Mouse (Mus musculus): ENCODE results near the gene Eapp.
"Not testable (repeated sequence)": the region's sequence is repeated elsewhere in the genome, so short reads cannot be mapped to it uniquely, and the experiment has no call there.

DNA sequence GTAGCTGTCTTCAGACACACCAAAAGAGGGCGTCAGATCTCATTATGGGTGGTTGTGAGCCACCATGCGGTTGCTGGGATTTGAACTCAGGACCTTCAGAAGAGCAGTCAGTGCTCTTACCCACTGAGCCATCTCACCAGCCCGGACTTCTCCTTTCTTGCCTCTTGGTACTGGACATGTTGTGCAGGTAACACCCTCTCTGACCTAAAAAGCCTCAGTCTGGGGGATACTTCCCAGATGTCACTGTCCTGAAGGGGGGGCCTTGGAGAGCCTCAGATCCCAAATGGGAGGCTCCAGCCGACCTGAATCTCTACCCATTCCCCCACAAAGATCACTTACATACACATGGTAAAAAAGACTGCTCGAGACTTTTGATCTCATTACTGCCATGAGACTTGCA lies 34.2 kb downstream of the Eapp start:
- not testable (repeated sequence) for TF ChIP-seq CTCF (conservative IDR thresholded peaks at IDR 0.05; ENCODE audit: insufficient read depth, insufficient read length, low read depth, low read length); POLR2A (IDR thresholded peaks at IDR 0.05; ENCODE audit: low read depth, low read length)
